Mouse (Mus musculus) left cerebral cortex, postnatal 14 days (tissue): ENCODE measurements at regions not wholly inside any gene's neighbourhood (a gene's known extent, or its start where the extent isn't known, plus 50 kb on each side); places are given as distances from the start of the nearest gene placed in this dataset.

ENCODE experiments used
- DNase-seq, 2 experiments: peaks; one replicate each; pipeline ENCODE4 v3.0.0; 2021 to 2022; ENCODE audit warnings: low spot score in 2 of 2, mixed read lengths in 1 of 2
- intact Hi-C: fragments of 180-260 bp; cut with DNase I; formaldehyde crosslinking; loops from one replicate; pipeline ENCODE4 v1.15.1; 2025

GRCm38 (mm10) chr11:52602796-52603195 is 161.6 kb upstream of the Fstl4 start:
- intact Hi-C loops, result no loop called here
- DNase-seq, result no peak

DNA sequence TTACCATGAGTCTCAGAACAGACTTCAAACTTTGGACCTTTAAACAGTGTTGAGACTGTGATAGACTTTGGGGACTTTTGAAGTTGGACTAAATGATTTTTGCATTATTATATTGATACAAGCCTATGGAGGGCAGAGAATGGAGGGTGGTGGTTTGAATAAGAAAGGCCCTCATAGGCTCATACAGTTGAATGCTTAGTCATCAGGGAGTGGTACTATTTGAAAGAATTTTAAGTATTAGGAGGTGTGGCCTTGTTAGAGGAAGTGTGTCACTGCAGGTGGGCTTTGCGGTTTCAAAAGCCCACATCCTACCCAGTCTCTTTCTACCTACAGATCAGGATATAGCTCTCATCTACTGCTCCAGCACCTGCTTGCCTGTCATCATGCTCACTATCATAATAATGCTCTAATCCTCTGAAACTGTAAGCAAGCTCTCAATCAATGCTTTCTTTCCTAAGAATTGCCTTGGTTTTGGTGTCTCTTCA is 153.7 kb upstream of the Fstl4 start:
- intact Hi-C loops, result no loop called here
- no peak for DNase-seq

- no peak for DNase-seq
- intact Hi-C loops, result no loop called here
Observed at GRCm38 (mm10) chr11:52615622-52616021, 148.8 kb upstream of the Fstl4 start.

DNA sequence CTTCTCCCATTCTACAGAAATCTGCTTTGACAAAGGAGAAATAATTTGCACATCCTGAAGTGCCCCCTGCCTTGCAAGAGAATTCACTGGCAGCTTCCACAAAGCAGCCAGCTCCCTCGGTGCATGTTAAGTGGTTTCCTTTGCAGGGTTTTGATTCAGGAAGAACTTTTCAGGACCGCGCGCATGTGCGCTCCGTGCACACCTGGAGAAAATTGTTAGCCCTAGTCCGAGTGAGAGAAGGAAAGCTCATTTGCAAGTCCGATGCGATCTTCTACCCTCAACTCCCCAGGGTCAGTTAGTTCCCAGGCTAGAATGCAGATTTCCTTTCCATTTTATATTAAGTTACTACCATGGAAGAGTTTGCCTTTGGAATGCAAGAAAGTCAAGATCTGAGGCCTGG is 145.8 kb upstream of the Fstl4 start:
- no peak for DNase-seq
- intact Hi-C loops, result no loop called here

DNA sequence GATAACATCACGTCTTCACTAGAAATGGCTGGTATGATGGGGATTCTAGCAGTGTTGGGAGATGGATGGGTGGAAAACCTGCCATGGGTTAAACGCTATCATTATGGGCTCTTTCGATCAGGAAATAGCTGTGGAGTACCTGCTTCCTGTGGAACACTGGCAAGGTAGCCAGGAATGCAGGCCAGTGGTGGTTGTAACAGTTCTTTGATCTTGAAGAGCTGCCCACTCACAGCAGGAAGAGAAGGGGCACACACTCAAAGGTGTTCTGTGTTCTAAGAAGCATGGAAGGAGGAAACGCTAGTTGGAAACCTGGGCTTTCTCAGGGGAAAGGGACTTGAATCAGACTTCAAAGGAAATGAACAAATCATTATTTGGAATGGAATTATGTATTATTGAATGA is 141.6 kb upstream of the Fstl4 start:
- no peak for DNase-seq
- intact Hi-C loops, result no loop called here

DNA sequence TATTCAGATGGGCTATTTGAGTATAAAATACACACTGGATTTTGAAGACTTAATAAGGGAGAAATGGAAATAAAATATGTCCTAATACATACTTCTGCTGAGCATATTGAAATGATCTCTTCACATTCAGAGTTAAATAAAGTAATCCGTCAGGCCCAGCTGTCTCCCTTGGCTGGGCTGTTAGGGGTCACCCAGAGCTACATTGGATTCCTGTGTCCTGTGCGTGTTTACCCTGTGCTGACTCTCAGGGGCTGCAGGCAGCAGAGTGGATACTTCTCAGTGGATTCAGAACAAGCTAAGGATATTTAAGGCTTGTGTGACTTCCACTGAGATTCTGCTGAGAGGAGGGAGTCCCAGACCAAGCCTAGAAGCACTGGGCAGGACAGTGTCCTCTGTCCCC is 135.6 kb upstream of the Fstl4 start:
- no peak for DNase-seq
- intact Hi-C loops, result no loop called here

DNA sequence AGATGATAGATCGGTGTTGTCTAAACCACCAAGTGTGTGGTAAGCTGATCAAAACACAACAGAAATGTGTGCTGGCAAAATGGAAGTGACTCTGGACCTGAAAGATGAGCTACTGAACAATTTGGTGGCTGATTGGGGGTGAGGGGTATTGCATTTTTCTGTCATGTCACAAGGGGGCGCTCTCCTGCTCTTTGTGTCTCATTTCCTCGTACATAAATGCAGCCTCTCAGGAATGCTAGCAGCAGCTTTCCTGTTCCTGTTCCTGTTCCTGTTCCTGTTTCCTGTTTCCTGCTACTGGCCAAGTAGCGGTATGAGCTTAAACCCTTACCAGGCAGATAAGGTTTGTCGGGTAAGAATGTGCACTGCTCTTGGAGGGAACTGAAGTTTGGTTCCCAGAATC is 134.7 kb upstream of the Fstl4 start:
- no peak for DNase-seq
- intact Hi-C loops, result no loop called here

DNA sequence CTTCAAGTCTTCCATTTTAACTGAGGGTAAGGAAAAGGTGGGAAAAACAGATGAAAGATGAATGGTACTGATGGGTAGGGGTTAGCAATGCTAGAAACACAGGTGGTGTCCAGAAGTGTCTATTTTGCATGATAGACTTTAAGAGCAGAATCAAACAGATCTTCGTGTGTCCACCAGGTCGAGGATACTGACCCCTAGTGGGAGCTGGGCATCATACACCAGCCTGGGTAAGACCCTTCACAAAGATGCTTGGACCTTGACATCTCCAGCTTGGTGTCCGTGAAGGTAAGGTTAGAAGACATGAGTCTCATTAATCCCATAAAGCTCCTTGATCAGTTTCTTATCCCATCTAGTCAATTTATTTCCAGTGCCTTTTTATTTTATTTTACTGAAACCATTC is 132.9 kb upstream of the Fstl4 start:
- intact Hi-C loops, result no loop called here
- no peak for DNase-seq

DNA sequence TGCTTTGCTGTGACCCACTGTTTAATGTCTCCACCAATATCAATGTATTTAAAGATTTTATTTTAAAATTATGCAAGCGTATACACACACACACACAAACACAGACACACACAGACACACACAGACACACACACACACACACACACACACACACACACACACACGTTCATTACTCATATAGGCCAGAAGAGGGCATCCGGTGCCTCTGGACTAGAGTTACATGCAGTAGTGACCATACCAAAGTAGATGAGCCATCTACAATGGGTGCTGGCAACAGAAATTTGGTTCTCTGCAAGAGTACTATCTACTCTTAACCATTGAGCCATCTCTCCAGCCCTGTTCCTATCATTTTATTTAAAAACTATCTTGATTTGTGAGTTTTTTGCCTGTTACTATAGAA is 130.2 kb upstream of the Fstl4 start:
- intact Hi-C loops, result no loop called here
- peak in 1 of 2 experiments; percentile 46 for DNase-seq

GRCm38 (mm10) chr11:52635716-52636389 is 128.6 kb upstream of the Fstl4 start:
- intact Hi-C loops, result no loop called here
- no peak for DNase-seq

DNA sequence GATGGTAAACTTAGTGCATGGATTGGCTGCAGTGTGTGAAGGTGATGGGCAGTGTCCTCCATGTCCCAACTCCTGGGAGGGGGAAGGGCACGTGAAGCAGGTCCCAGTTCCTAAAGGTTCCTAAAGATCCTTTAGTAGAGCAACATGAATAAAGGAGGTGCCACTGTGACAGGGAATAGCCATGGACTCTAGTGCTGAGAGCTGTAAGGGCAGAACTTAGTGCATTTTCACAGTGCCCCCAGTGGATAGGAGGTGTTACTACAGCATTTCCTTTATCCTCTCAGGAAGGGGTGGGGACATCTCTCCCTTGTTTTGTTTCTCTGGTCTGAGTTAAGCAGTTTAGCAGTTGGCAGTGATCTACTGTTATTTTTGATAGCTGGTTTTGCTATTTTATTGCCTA is 125.5 kb upstream of the Fstl4 start:
- intact Hi-C loops, result no loop called here
- no peak for DNase-seq

DNA sequence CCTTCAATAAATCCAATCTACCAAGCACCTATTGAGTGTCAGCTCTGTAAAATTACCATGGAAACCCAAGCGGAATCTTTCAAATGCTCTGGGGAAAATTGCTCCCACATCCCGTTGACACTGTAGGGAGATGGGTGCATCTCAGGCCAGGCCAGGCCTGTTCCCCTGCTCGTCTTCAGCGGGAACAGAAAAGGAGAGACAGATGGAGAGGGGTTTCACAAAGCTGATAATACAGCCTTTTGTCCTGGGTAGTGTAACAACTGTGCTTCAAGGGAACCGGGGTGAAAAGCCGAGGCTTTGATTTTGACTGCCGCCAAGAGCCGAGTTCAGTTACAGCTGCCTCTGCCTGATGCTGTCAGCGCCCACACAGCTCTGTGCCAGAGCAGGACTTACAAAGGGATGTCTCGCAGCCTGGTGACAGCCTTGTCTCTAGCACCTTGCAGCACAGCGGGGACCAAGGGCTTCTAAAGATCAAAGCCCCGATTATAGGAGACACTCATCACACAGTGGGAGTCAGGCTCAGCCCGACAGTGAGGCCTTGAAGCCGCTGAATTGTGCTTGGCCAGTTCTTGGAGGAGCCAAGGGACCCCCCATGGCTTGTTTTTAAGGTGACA is 122.6 kb upstream of the Fstl4 start:
- intact Hi-C loops, result no loop called here
- peak in 1 of 2 experiments; percentile 37 for DNase-seq

DNA sequence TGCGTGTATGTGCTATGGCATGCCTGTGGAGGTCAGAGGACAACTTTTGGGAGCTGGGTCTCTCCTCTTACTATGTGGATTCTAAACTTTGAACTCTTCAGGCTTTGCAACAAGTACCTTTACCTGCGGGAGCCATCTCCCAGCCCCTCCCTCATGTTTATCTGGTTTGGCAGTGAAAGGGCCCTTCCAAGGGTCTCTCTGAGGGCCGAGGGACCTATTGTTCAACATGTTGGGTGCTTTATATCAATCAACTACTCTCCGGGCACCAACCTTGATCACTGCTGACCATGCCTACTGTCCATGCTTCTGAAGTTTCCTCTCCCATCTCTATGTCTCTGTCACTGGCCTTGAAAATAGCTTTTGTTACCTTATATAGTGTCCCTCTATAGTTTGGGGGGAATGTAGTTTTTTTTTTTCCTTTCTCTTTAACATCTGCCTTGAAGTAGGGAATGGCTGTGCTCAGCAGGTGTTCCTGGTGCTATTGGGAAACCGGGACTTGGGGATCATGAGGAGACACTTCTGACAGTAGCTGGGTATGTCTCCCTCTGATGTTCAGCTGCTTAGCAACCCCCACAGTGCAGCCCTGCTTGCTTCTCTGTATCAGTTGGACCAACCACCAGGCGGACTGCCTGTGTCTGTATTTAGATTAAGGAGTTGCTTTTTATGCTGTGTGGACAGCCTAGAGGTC is 120.2 kb upstream of the Fstl4 start:
- intact Hi-C loops, result no loop called here
- DNase-seq, result no peak

DNA sequence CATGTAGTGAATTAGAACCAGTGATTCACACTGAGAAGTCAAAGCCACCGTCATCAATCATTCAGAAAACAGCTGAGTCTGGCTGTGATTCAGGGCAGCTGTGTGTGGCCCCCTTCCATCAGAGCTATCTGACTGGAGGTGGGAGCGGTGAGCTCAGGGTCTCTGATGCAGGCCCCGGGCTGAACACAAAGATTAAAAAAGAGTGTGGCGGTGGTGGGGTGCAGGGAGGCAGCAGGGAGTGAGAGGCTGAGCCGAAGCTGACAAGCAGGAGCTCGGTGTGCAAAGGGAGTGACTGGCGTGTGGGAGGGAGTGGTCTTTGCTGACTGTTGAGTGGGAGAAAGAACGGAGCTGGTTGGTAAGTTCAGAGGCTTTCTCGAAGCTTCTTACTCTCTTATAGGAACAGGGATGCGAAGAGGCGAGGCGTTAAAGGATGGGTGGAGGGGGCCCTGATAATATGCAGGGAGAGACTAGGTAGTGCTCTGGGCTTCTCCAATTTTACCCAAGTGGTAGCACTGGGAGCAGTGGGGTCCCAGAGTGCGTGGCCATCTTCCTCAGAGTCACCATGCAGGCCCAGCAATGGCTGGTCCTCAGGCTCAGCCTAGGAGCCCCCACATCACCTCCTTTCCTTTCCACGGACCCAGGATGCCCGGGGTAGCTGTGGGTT is 116.1 kb upstream of the Fstl4 start:
- peak in 1 of 2 experiments; percentile 51 for DNase-seq
- intact Hi-C loops, result no loop called here

DNA sequence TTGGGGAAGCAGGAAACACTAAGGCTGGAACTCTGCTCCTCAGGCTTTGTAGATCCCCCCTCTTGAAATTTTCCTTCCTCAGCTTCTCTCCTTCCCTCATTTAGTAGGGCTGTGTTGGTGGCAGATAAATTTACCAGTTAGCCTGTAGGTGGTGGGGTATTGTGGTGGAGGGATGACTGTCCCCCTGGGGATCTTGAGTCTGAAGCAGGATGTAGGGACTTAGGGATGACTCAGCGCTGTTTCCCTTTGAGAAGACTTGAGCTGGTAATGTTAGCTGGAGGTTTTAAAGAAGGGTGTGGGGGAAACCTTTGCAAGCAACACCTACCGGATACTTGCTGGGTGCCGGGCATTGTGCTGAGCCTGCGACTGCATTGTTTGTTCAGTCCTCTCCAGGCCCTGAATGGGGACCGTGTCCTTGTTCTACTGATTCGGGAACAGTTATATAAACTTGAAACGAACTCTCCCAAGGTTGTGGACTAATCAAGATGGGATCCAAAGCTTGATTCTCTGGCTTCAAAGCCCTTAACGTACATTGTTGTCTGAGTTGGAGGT is 115.5 kb upstream of the Fstl4 start:
- intact Hi-C loops, result no loop called here
- peak in 1 of 2 experiments; percentile 22 for DNase-seq

DNA sequence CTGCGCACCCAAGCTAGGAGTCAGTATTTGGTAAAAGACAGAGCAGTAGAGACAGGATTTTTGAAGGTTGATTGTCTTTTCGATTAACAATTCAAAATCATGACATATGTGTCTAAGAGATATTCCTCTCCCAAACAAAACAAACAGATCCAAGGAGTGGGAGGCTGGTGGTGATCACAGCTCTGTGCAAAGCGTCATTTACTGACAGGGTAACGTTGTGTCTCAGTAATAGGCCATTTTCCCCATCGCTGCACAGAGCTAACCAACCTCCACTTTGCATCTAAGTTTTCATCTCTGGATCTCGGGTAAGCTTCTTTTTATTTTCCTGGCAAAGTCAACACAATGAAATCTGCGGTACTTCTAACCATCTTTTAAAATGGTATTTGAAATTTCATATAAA is 109.8 kb upstream of the Fstl4 start:
- no peak for DNase-seq
- intact Hi-C loops, result no loop called here

- intact Hi-C loops, result no loop called here
- DNase-seq, result no peak
Observed at GRCm38 (mm10) chr11:52655720-52656474, 108.5 kb upstream of the Fstl4 start.

DNA sequence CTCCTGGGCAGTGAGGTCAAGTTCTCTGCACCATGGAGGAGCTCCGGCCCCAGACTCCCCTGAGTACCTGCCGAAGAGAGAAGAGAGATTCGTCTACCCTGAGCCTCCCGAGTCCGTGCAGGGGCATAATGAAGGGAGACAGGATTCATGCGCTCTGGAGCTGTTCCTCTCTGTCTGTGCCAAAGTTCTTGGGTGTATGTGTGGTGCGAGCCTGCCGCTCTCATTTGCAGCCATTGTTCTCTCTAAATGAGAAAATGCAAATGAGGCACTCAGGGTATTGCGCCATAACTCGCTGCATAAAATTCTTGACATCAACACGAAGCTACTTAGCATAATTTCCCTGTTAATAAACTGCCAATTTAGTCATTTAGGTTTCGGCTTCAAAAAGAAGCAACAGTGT is 103.2 kb upstream of the Fstl4 start:
- intact Hi-C loops, result no loop called here
- no peak for DNase-seq

- DNase-seq, result no peak
- intact Hi-C loops, result no loop called here
Observed at GRCm38 (mm10) chr11:52661894-52662593, 102.4 kb upstream of the Fstl4 start.
